Mouse (Mus musculus): ENCODE results near the gene Slc22a23. TPM values are rescaled to one million over a fixed set of nuclear protein-coding genes. Genes with fewer than 3 reads are reported as not detected.

Gene Slc22a23
- polyA plus RNA-seq, 1 experiment from 2014 or later: 14.9 TPM

- Histone ChIP-seq H3K4me2 (ENCODE audit: low read length) (no peak overlapping the region), H3K27me3 (replicated peaks; ENCODE audit: control insufficient read depth, insufficient read depth, low read length) (no peaks in the 10 kb centered on the region), H3K36me3 (ENCODE audit: control insufficient read depth, insufficient read depth, low read length) (no peaks in the 10 kb centered on the region), H3K27ac (ENCODE audit: low read depth, low read length) (no peak overlapping the region), H3K9me3 (ENCODE audit: control insufficient read depth, low read length) (no peaks in the 10 kb centered on the region), H3K9ac (ENCODE audit: low read depth, low read length) (no peak overlapping the region), H3K4me1 (ENCODE audit: control insufficient read depth, insufficient read depth, low read depth, low read length) (peaks cover 8% of the 10 kb centered on the region), H3K4me3 (ENCODE audit: low read length) (no peak overlapping the region)
- WGBS: 27% methylated on average over 3 of the region's 3 CpGs
- peak; percentile 48 for ATAC-seq
Observed at GRCm38 (mm10) chr13:34242211-34242610, 102.8 kb downstream of the Slc22a23 start.

- H3K9me3 ChIP-seq (ENCODE audit: control insufficient read depth, low read length): no peaks in the 10 kb centered on the region
- 54% methylated on average over 3 of the region's 3 CpGs for WGBS
- peaks cover 8% of the 10 kb centered on the region for H3K4me1 ChIP-seq (ENCODE audit: control insufficient read depth, insufficient read depth, low read depth, low read length)
- no peaks in the 10 kb centered on the region for H3K27me3 ChIP-seq (replicated peaks; ENCODE audit: control insufficient read depth, insufficient read depth, low read length)
- ATAC-seq: no peak
- no peak overlapping the region for H3K4me3 ChIP-seq (ENCODE audit: low read length)
- H3K27ac ChIP-seq (ENCODE audit: low read depth, low read length): no peak overlapping the region
- H3K9ac ChIP-seq (ENCODE audit: low read depth, low read length): no peak overlapping the region
- H3K36me3 ChIP-seq (ENCODE audit: control insufficient read depth, insufficient read depth, low read length): no peaks in the 10 kb centered on the region
- H3K4me2 ChIP-seq (ENCODE audit: low read length): no peak overlapping the region
Observed at GRCm38 (mm10) chr13:34240087-34240428, 104.9 kb downstream of the Slc22a23 start.

GRCm38 (mm10) chr13:34239371-34240086, 105.5 kb downstream of the Slc22a23 start:
- ATAC-seq: no peak
- no peak overlapping the region for H3K4me3 ChIP-seq (ENCODE audit: low read length)
- peaks cover 8% of the 10 kb centered on the region for H3K4me1 ChIP-seq (ENCODE audit: control insufficient read depth, insufficient read depth, low read depth, low read length)
- no peak overlapping the region for H3K9ac ChIP-seq (ENCODE audit: low read depth, low read length)
- H3K4me2 ChIP-seq (ENCODE audit: low read length): no peak overlapping the region
- H3K27ac ChIP-seq (ENCODE audit: low read depth, low read length): no peak overlapping the region
- H3K36me3 ChIP-seq (ENCODE audit: control insufficient read depth, insufficient read depth, low read length): no peaks in the 10 kb centered on the region
- H3K27me3 ChIP-seq (replicated peaks; ENCODE audit: control insufficient read depth, insufficient read depth, low read length): no peaks in the 10 kb centered on the region
- H3K9me3 ChIP-seq (ENCODE audit: control insufficient read depth, low read length): no peaks in the 10 kb centered on the region
- WGBS: 17% methylated on average over 11 of the region's 11 CpGs

DNA sequence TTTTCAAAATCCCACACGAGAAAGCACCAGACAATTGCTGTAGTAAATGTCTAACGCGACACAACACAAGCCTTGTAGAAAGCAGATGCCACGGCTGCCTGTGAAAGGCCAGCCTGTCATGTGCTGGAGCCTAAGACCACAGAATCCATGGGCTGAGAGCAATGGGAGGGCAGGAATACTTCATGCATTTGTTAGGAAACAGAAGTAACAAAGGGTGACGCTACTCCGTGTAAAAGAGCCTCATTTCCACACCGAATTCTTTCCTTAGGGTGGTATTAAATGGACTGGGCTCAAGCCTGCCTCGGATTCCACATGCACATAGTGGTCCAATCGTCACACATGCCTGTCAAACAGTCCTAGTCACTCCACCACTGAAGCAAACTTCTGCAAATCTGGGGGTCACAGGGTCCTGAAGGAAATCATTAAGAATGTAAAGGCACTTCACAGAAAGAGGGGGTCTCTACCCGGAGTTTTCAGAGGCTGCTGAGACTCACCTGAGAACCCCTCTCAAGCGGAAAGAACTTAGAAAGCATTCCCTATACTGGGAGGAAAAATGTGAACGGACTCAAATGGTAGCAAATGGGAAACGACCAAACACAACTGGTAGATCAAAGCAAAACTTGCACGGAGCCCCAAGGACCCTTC, 106.2 kb downstream of the Slc22a23 start:
- Histone ChIP-seq H3K9ac (ENCODE audit: low read depth, low read length) (no peak overlapping the region), H3K27ac (ENCODE audit: low read depth, low read length) (no peak overlapping the region), H3K4me3 (ENCODE audit: low read length) (no peak overlapping the region), H3K27me3 (replicated peaks; ENCODE audit: control insufficient read depth, insufficient read depth, low read length) (no peaks in the 10 kb centered on the region), H3K4me2 (ENCODE audit: low read length) (no peak overlapping the region), H3K36me3 (ENCODE audit: control insufficient read depth, insufficient read depth, low read length) (no peaks in the 10 kb centered on the region), H3K9me3 (ENCODE audit: control insufficient read depth, low read length) (no peaks in the 10 kb centered on the region), H3K4me1 (ENCODE audit: control insufficient read depth, insufficient read depth, low read depth, low read length) (peaks cover 8% of the 10 kb centered on the region)
- 0 out of 2 replicates have a peak, but pooled peaks have one; percentile 30 for ATAC-seq
- WGBS: 10% methylated on average over 14 of the region's 14 CpGs

DNA sequence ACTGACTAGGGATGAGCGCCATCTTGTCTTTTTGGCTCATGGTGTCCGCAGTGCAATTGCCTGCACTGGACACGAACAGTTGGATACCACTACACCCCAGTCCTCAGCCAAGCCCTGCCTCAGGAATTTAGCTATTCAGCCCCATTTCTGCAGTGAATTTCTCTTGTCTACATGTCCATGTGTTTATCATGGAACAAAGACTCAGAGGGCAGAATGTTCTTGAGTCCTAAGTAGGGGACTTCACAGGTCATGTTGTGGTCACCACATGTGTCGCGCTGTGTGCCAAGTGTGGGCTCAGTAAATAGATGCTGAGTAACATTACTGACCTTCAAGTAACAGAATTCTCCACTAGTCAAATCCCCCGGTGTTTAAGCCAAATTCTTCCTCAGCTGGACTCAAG, 109.9 kb downstream of the Slc22a23 start:
- no peaks in the 10 kb centered on the region for H3K36me3 ChIP-seq (ENCODE audit: control insufficient read depth, insufficient read depth, low read length)
- 94% methylated on average over 6 of the region's 6 CpGs for WGBS
- no peak overlapping the region for H3K4me2 ChIP-seq (ENCODE audit: low read length)
- H3K9ac ChIP-seq (ENCODE audit: low read depth, low read length): no peak overlapping the region
- H3K27ac ChIP-seq (ENCODE audit: low read depth, low read length): no peak overlapping the region
- ATAC-seq: no peak
- H3K9me3 ChIP-seq (ENCODE audit: control insufficient read depth, low read length): no peaks in the 10 kb centered on the region
- H3K27me3 ChIP-seq (replicated peaks; ENCODE audit: control insufficient read depth, insufficient read depth, low read length): no peaks in the 10 kb centered on the region
- H3K4me3 ChIP-seq (ENCODE audit: low read length): no peak overlapping the region
- peaks cover 8% of the 10 kb centered on the region for H3K4me1 ChIP-seq (ENCODE audit: control insufficient read depth, insufficient read depth, low read depth, low read length)

DNA sequence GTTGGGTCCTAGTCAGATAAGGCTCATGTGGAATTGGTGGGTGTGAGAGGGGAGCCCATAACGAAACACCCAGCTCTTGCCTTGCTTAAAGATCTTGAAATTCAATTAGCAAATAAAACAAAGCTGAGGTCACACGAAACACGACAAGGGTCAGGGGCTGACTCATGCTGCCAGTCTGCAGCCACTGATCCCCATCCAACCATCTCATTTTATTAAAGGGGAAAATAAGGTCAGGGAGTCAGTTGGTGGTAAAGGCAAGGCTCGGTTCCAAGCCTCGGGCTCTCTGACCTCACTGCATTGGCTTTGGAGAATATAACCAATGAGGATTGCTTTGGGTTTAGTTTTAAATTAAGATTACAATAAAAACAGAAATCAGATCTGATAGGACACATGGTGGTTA, 110.5 kb downstream of the Slc22a23 start:
- 43% methylated on average over 5 of the region's 5 CpGs for WGBS
- H3K4me3 ChIP-seq (ENCODE audit: low read length): no peak overlapping the region
- ATAC-seq: no peak
- no peak overlapping the region for H3K27ac ChIP-seq (ENCODE audit: low read depth, low read length)
- H3K27me3 ChIP-seq (replicated peaks; ENCODE audit: control insufficient read depth, insufficient read depth, low read length): no peaks in the 10 kb centered on the region
- H3K36me3 ChIP-seq (ENCODE audit: control insufficient read depth, insufficient read depth, low read length): no peaks in the 10 kb centered on the region
- peaks cover 7% of the 10 kb centered on the region for H3K4me1 ChIP-seq (ENCODE audit: control insufficient read depth, insufficient read depth, low read depth, low read length)
- H3K4me2 ChIP-seq (ENCODE audit: low read length): no peak overlapping the region
- no peaks in the 10 kb centered on the region for H3K9me3 ChIP-seq (ENCODE audit: control insufficient read depth, low read length)
- H3K9ac ChIP-seq (ENCODE audit: low read depth, low read length): no peak overlapping the region

- WGBS: 71% methylated on average over 6 of the region's 6 CpGs
- Histone ChIP-seq H3K4me2 (ENCODE audit: low read length) (no peak overlapping the region), H3K4me3 (ENCODE audit: low read length) (no peak overlapping the region), H3K9ac (ENCODE audit: low read depth, low read length) (no peak overlapping the region), H3K36me3 (ENCODE audit: control insufficient read depth, insufficient read depth, low read length) (no peaks in the 10 kb centered on the region), H3K4me1 (ENCODE audit: control insufficient read depth, insufficient read depth, low read depth, low read length) (no peaks in the 10 kb centered on the region; the same call in 1 of the 2 replicates), H3K9me3 (ENCODE audit: control insufficient read depth, low read length) (no peaks in the 10 kb centered on the region), H3K27me3 (replicated peaks; ENCODE audit: control insufficient read depth, insufficient read depth, low read length) (no peaks in the 10 kb centered on the region), H3K27ac (ENCODE audit: low read depth, low read length) (no peak overlapping the region)
- no peak for ATAC-seq
Observed at GRCm38 (mm10) chr13:34232992-34233391, 112.0 kb downstream of the Slc22a23 start.

- no peak overlapping the region for H3K27ac ChIP-seq (ENCODE audit: low read depth, low read length)
- H3K27me3 ChIP-seq (replicated peaks; ENCODE audit: control insufficient read depth, insufficient read depth, low read length): no peaks in the 10 kb centered on the region
- no peak overlapping the region for H3K4me3 ChIP-seq (ENCODE audit: low read length)
- H3K4me2 ChIP-seq (ENCODE audit: low read length): no peak overlapping the region
- no peak for ATAC-seq
- 77% methylated on average over 4 of the region's 4 CpGs for WGBS
- no peaks in the 10 kb centered on the region for H3K9me3 ChIP-seq (ENCODE audit: control insufficient read depth, low read length)
- peaks cover 7% of the 10 kb centered on the region for H3K4me1 ChIP-seq (ENCODE audit: control insufficient read depth, insufficient read depth, low read depth, low read length)
- H3K9ac ChIP-seq (ENCODE audit: low read depth, low read length): no peak overlapping the region
- H3K36me3 ChIP-seq (ENCODE audit: control insufficient read depth, insufficient read depth, low read length): no peaks in the 10 kb centered on the region
Observed at GRCm38 (mm10) chr13:34228905-34229304, 116.1 kb downstream of the Slc22a23 start.

DNA sequence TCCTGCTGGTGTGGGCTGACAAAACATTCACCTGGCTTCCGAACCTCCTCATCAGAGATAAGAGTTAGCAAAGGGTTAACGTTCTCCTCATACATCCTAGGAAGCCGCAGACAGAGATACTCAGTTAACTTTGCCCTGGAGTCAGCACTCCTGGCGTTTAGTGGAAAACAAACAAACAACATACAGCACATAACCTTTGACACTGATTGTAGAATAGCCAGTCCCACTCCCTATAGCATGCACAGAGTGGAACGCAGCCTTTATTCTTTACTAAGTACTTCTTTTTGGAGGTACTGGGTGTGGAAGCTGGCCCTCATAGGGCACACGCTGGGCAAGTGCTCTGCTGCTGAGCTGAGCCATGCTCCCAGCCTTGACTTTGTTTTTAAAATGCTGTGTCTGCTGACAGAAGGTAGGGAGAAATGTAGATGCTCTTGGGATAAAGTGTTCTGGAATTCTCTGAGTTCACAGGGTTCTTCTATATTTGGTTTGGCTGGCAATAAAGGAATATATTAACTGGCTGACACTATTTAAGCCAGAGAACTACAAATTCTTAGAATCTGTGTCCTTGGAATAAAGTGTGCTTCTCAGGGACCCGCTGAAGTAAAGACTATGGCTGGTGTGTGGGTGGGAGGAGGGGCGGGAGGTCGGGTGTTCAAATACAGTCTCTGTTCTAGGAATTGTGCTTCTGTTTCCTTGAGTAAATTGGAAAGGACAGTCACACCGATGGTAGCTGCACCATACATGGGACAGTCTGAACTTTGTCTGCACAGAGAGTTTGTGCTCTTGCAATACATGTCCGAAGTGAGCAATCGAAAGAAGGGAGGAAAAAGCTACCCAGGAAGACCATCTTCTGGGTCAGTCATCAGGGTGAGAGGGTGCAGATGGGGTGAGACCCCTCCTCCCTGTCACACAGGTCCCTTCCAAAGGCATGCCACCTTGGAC, 117.0 kb downstream of the Slc22a23 start:
- Histone ChIP-seq H3K27me3 (replicated peaks; ENCODE audit: control insufficient read depth, insufficient read depth, low read length) (no peaks in the 10 kb centered on the region), H3K4me3 (ENCODE audit: low read length) (no peak overlapping the region), H3K36me3 (ENCODE audit: control insufficient read depth, insufficient read depth, low read length) (no peaks in the 10 kb centered on the region), H3K27ac (ENCODE audit: low read depth, low read length) (no peak overlapping the region), H3K9me3 (ENCODE audit: control insufficient read depth, low read length) (no peaks in the 10 kb centered on the region), H3K4me2 (ENCODE audit: low read length) (no peak overlapping the region), H3K9ac (ENCODE audit: low read depth, low read length) (no peak overlapping the region), H3K4me1 (ENCODE audit: control insufficient read depth, insufficient read depth, low read depth, low read length) (peaks cover 12% of the 10 kb centered on the region)
- WGBS: 35% methylated on average over 12 of the region's 12 CpGs
- no peak for ATAC-seq

Data from hindbrain, embryonic 16.5 days (tissue).